Mouse (Mus musculus) G1E (cell line): ENCODE measurements around the gene Dync1li1. TPM values are rescaled to one million over a fixed set of nuclear protein-coding genes. Genes with fewer than 3 reads are reported as not detected.

Source experiments
- ATAC-seq: 2 replicates; pipeline ENCODE4 v1.8.0; 2016; ENCODE audit warnings: mild to moderate bottlenecking; ENCODE audit not compliant: insufficient number of reproducible peaks, poor library complexity, low FRiP score, severe bottlenecking; ENCODE audit errors: extremely low read depth
- DNase-seq: peaks from one replicate; pipeline ENCODE4 v3.0.0; 2012; ENCODE audit warnings: low spot score
- H3K27me3 ChIP-seq: 2 replicates; pipeline ENCODE4 v1.6.1; 2012; ENCODE audit warnings: mild to moderate bottlenecking, low read length, inconsistent platforms; ENCODE audit not compliant: insufficient read depth
- H3K36me3 ChIP-seq: replicated peaks from 2 replicates; pipeline ENCODE3; 2012; ENCODE audit warnings: mild to moderate bottlenecking, inconsistent platforms
- H3K4me1 ChIP-seq: 2 replicates; pipeline ENCODE4 v1.6.1; 2012; ENCODE audit warnings: low read depth, low read length, inconsistent platforms, mixed read lengths; ENCODE audit not compliant: insufficient read depth
- H3K4me3 ChIP-seq: 2 replicates; pipeline ENCODE4 v1.5.1; 2012; ENCODE audit warnings: low read depth, mild to moderate bottlenecking, inconsistent platforms, low read length, moderate library complexity, mixed read lengths
- H3K9me3 ChIP-seq: replicated peaks from 2 replicates; pipeline ENCODE4 v1.6.1; 2012; ENCODE audit warnings: inconsistent platforms
- CTCF ChIP-seq: IDR thresholded peaks from 2 replicates; pipeline ENCODE4 v1.5.1; 2012; ENCODE audit warnings: low read depth, low read length, inconsistent platforms, mixed read lengths
- GATA1 ChIP-seq: IDR thresholded peaks from 2 replicates; pipeline ENCODE4 v1.6.1; 2012; ENCODE audit warnings: borderline replicate concordance, low read length, inconsistent platforms, mixed read lengths
- GATA2 ChIP-seq: IDR thresholded peaks from 2 replicates; pipeline ENCODE4 v1.6.1; 2012; ENCODE audit warnings: low read depth, low read length, inconsistent platforms, borderline replicate concordance
- POLR2AphosphoS5 ChIP-seq: IDR thresholded peaks from 2 replicates; pipeline ENCODE4 v1.6.1; 2012; ENCODE audit warnings: low read depth, low read length, inconsistent platforms; ENCODE audit not compliant: insufficient replicate concordance
- TAL1 ChIP-seq: conservative IDR thresholded peaks from 2 replicates; pipeline ENCODE4 v1.6.1; 2012; ENCODE audit warnings: low read depth, low read length, inconsistent platforms, mixed read lengths
- polyA plus RNA-seq: library from polyadenylated mRNA; stranded (reverse); fragments of >175 nt; gene quantifications from 2 replicates; pipeline ENCODE4 v1.2.3, GENCODE M21; 2012
- total RNA-seq, 2 experiments: library from RNA; stranded (forward) in 1 of 2; stranded (reverse) in 1 of 2; fragments of 200-1000 nt in 1 of 2; fragments of >200 nt in 1 of 2; fragmentation: Nextera tagmentation in 1 of 2; gene quantifications; 2 replicates each; pipeline ENCODE4 v1.2.3; 2014 to 2017

The Dync1li1 gene
- 30.0 and 34.8 TPM in 2 replicates for total RNA-seq (2014; fragmentation: Nextera tagmentation)
- total RNA-seq (2017), result 52.6 and 57.2 TPM in 2 replicates
- 19.6 and 21.2 TPM in 2 replicates for polyA plus RNA-seq

GRCm38 (mm10) chr9:114688252-114688952 is at the start of gene Dync1li1:
Dync1li1 (plus strand) TSS chr9:114688790.
- Histone ChIP-seq H3K9me3 (no peaks in the 10 kb centered on the region), H3K36me3 (peaks cover 27% of the 10 kb centered on the region), H3K4me1 (peaks cover 25% of the 10 kb centered on the region), H3K27me3 (no peaks in the 10 kb centered on the region), H3K4me3 (peak within 1 kb of the TSS; percentile 98)
- DNase-seq (peak; percentile 94), ATAC-seq (peak; percentile 55)
- TF ChIP-seq CTCF, result no peak
- no peak for TF ChIP-seq POLR2AphosphoS5
- no peak for TF ChIP-seq GATA2
- no peak for TF ChIP-seq TAL1
- no peak for TF ChIP-seq GATA1

- TF ChIP-seq GATA1, result no peak
- TF ChIP-seq TAL1, result no peak
- no peak for TF ChIP-seq CTCF
- no peak for TF ChIP-seq POLR2AphosphoS5
- TF ChIP-seq GATA2, result no peak
- DNase-seq, result peak; percentile 2
These were observed 49.3 kb upstream of the Dync1li1 start for GRCm38 (mm10) chr9:114639186-114639748.

GRCm38 (mm10) chr9:114639839-114640646 is 48.5 kb upstream of the Dync1li1 start, which contains the start of gene Cnot10:
Cnot10 (minus strand) TSS chr9:114640184.
- TF ChIP-seq GATA2 (no peak), CTCF (no peak), GATA1 (no peak), POLR2AphosphoS5 (no peak)
- Histone ChIP-seq H3K27me3 (no peaks in the 10 kb centered on the region), H3K9me3 (no peaks in the 10 kb centered on the region), H3K4me1 (peaks cover 32% of the 10 kb centered on the region), H3K36me3 (peaks cover 34% of the 10 kb centered on the region), H3K4me3 (peak within 1 kb of the TSS; percentile 95)
- DNase-seq, result peak; percentile 94
- peak; percentile 98 for ATAC-seq

More at GRCm38 (mm10) chr9:114639186-114639748, 49.3 kb upstream of the Dync1li1 start:
- Histone ChIP-seq H3K36me3 (peaks cover 40% of the 10 kb centered on the region), H3K4me1 (peaks cover 32% of the 10 kb centered on the region), H3K4me3 (peak overlapping the region; percentile 95), H3K27me3 (no peaks in the 10 kb centered on the region), H3K9me3 (no peaks in the 10 kb centered on the region)
- no peak for ATAC-seq

- H3K9me3 ChIP-seq, result no peaks in the 10 kb centered on the region
- H3K4me1 ChIP-seq, result peaks cover 5% of the 10 kb centered on the region; the same call in 1 of the 2 replicates
- no peak overlapping the region for H3K4me3 ChIP-seq
- DNase-seq (no peak), ATAC-seq (no peak)
- no peaks in the 10 kb centered on the region for H3K36me3 ChIP-seq
- peaks cover 3% of the 10 kb centered on the region; the same call in 1 of the 2 replicates for H3K27me3 ChIP-seq
- no peak for TF ChIP-seq TAL1
- no peak for TF ChIP-seq POLR2AphosphoS5
- no peak for TF ChIP-seq GATA1
- no peak for TF ChIP-seq GATA2
- no peak for TF ChIP-seq CTCF
These were observed 41.8 kb upstream of the Dync1li1 start for GRCm38 (mm10) chr9:114646556-114647505.
